Mouse (Mus musculus) testis, postnatal 10 days (tissue): ENCODE data around the gene Mad1l1.

ENCODE experiments used
- DNase-seq: peaks from one replicate; pipeline ENCODE4 v3.0.0; 2021; ENCODE audit warnings: low spot score

The Mad1l1 gene

GRCm38 (mm10) chr5:140045453-140045852 is 275.9 kb downstream of the Mad1l1 start:
- DNase-seq, result no peak

DNA sequence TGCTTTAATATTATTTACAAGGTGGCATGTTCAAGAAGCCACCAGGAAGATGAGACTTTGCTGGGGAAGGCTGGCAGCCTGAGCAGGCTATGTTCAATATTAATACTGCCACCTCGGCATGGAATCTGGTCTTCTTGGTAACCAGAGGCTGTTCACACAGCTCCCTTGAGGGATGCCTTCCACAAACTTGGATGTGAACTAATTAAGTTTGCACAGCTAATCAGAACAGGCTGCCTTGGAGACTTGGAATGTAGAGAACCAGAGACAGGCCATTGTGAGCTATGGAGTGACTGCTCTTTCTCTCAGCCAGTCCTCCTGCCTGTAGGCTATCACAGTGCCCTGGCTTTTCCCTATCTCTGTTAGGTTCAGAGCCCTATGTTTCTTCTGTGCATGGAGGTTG is 278.4 kb downstream of the Mad1l1 start:
- DNase-seq, result no peak

GRCm38 (mm10) chr5:140042002-140042611 is 279.2 kb downstream of the Mad1l1 start:
- no peak for DNase-seq

DNA sequence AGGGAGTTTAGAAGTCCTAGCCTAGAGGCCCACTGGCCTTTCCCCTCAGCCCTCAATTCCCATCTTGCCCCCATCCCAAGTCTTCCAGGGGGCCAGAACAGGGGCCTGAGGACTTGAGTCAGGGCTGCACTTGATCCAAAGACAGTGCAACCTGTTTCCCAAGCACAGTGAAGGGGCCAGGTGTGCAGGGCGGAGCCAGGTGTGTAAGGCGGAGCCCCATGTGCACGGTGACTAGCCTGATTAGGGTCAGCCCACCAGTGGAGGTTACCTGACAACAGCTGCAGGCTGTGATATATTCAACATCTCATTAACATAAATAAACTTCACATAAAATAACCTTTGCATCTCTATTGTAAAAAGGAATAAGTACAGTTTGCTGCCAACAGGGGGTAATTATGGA is 280.3 kb downstream of the Mad1l1 start:
- DNase-seq, result no peak

GRCm38 (mm10) chr5:140037587-140038233 is 283.6 kb downstream of the Mad1l1 start:
- no peak for DNase-seq

DNA sequence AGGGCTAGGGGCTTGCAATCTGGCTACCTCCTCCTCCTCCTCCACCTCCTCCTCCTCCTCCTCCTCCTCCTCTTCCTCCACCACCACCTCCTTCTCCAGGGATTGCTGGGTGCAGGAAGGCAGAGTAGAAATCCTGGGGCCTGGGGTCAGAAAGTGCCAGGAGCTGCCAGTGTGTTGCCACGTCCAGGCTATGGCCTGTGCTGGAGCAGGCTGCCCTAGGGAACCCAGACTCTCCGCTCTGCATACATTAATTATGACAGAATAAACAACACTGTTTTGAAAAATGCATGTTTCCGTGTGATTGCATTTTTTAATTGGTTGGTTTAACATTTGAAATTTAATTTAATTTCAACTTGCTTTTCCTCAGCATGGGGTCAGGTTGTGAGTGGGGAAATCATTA is 285.7 kb downstream of the Mad1l1 start:
- no peak for DNase-seq

DNA sequence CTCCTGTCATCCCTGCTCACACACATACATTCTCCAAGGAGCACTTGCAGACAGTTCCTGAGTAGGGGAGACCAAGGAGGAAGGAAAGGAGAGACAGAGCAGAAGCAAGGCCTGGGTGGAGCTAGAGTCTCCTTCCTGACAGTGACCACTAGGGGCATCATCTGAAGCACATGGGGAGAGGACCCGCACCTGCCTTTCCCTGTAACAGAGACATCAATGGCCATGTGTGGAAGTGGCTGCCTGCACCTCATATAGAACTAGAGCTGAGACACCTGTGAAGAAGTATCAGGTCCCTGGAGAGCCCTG is 286.4 kb downstream of the Mad1l1 start:
- DNase-seq, result no peak

GRCm38 (mm10) chr5:140034300-140035024 is 286.9 kb downstream of the Mad1l1 start:
- no peak for DNase-seq

DNA sequence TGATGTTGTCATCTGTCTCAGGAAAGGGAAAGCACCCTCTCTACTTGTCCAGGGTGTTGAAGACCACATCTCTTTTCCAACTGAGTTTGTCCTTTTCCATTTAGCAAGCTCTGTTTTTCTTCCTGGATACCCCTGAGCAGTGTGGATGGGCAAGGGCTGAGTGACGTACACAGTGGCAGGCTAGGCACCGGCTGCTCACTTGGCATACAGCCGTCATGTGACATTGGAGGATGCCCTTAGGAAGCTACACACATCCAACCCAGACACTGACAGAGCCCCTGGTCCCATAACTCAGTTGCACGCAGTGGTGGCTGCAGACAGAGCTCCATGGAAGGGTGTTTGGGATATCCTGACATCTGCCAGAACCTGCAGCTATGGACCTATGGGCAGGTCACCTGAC is 295.0 kb downstream of the Mad1l1 start:
- DNase-seq, result no peak

DNA sequence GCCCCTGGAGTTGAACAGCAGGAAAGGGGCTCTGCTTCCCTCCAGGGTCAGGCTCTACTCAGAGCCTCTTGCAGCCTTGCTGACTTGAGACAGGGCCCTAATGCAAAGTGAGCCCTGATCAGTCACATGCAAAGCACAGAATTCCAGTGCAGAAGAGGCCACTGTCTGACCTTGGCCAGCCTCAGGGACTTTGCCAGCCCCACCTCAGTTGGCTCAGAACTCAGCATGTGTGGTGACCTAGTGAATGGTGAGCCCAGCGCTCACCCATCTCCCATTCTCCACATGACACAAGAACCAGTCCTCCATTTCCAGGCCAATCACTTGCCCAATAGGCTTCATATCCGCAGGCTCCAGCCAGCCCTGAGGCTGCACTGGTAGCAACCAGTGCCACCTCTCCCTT is 296.1 kb downstream of the Mad1l1 start:
- DNase-seq, result no peak

DNA sequence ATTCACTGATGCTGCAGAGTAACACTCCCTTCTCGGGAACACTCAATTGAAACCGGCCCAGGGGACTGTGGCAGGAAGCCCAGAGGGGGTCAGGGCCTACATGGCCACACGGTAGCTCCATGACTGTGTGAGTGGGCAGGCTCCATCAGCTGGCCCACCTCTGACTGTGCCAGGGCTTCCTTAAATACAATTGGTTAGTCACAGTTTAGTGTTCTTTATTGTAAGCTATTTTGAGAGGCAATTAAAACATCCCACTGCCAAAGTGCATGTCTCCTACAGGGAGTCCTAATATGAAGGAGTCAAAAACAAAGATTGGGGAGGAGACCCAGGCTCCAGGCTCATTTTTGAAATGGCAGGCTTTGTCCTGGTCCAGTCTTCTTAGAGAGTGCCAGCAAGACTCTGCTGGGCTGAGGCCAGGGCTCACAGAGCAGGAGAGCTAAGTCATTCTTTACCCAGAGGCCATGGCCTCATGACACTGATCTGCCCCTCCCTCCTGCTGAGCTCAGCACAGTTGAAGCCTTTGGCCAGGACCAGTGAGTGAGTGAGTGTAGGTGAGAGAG is 297.3 kb downstream of the Mad1l1 start:
- DNase-seq, result peak; percentile 62

DNA sequence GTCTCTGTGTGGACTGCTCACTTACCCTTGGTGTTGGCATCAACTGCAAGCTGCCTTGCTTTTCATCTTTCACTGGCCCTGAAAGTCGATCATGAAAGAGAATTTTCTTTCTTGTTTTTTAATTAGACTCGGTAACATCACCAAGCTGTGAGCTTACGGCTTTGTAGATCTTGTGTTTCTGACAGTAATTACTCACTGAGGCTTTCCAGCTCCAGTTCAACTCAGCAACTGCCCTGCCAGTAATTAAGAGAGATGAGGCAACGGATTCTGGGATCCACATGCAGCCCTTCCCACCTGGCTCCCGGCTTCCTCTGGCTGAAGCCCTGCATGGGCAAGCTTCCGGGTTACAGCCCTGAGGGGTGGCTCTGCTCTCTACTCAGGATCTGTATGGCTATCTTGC is 298.5 kb downstream of the Mad1l1 start:
- DNase-seq, result no peak

DNA sequence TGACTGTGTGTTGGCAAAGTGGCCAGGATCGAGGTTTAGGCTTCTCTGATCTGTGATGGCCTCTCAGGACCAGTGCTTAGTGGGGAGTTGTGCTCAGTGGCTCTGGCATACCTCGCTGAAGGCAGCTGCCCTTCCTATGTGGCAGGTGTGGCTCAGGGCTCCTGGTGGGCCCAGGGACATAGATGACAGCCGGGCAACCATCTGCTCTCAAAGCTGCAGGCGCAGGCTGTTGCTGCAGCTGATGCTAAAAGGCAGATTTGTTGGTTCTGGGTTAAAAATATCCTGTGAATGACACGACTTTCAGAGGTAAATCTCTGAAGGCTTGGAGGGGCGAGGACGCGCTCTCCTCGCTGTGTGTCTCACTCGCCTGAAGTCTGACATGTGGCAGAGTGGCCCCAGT is 299.6 kb downstream of the Mad1l1 start:
- DNase-seq, result no peak

- DNase-seq, result no peak
These were observed 301.7 kb downstream of the Mad1l1 start for GRCm38 (mm10) chr5:140019616-140020015.

- no peak for DNase-seq
These were observed 302.6 kb downstream of the Mad1l1 start for GRCm38 (mm10) chr5:140018780-140019179.

- DNase-seq, result no peak
These were observed 304.5 kb downstream of the Mad1l1 start for GRCm38 (mm10) chr5:140016896-140017295.

GRCm38 (mm10) chr5:140013652-140014051 is 307.7 kb downstream of the Mad1l1 start:
- DNase-seq, result no peak

GRCm38 (mm10) chr5:140012286-140012967 is 308.9 kb downstream of the Mad1l1 start:
- no peak for DNase-seq

GRCm38 (mm10) chr5:140010405-140010804 is 310.9 kb downstream of the Mad1l1 start:
- DNase-seq, result no peak

- DNase-seq, result no peak
These were observed 312.2 kb downstream of the Mad1l1 start for GRCm38 (mm10) chr5:140009083-140009655.

GRCm38 (mm10) chr5:140008523-140008806 is 312.9 kb downstream of the Mad1l1 start:
- no peak for DNase-seq

DNA sequence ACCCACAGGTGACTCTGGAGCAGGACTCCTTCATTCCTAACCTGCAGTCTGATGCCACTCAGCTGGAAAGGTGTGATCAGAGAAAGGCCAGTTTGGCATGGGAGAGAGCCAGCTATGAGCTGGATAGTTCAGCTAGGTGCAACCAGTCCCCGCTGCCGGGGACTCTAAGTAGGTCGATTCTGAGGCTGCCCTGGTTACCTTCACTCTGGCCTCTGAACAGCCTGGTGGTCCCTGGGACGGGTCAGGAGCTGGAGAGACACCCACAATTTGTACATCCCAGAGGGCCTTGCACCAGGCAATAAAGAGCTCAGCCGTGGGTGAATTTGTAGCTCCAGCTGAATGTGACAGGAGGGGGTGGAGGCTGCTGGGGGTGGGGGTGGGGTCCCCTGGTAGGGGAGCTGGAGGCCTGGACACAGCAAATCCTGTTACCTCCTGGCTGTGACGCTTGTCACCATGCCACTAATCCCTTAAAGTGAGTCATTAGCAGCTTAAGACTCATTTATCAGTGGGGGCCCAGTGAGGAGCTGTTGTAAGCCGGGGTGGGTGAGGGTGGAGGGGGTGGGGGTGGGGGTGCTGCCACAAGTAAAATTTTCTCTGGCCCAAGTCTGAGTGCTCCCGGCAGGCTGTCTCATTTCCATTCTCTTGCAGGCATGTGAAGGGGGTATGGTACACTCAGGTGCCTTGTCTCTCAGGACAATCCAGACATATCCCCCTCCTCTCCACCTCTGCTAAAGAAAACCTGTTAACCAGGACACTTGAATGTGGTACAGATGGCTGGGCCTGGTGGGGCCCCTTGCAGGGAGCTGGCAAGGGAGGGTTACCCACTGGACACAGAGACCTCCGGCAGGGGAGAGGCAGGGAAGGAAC is 313.5 kb downstream of the Mad1l1 start:
- DNase-seq, result no peak
